Mouse (Mus musculus): ENCODE data around the gene Sf3b1. TPM values are rescaled to one million over a fixed set of nuclear protein-coding genes. Genes with fewer than 3 reads are reported as not detected.

Gene Sf3b1
- polyA plus RNA-seq, 1 experiment from 2014 or later: 327 TPM

Other genes starting within 250 kb of the Sf3b1 start
- 7.4 and 8.5 TPM in 2 replicates for gene Ankrd44, start 101.1 kb downstream of the Sf3b1 start, polyA plus RNA-seq (2015; fragmentation: Nextera tagmentation; extraction: Ambion mirVana)
- gene Coq10b, start 25.3 kb upstream of the Sf3b1 start, polyA plus RNA-seq (2015; fragmentation: Nextera tagmentation; extraction: Ambion mirVana): 16.7 and 17.8 TPM in 2 replicates
- gene Hspe1, start 60.7 kb upstream of the Sf3b1 start, polyA plus RNA-seq (2015; fragmentation: Nextera tagmentation; extraction: Ambion mirVana): 753 and 881 TPM in 2 replicates
- gene Hspd1, start 60.8 kb upstream of the Sf3b1 start, polyA plus RNA-seq (2015; fragmentation: Nextera tagmentation; extraction: Ambion mirVana): 702 and 739 TPM in 2 replicates
- 143 and 152 TPM in 2 replicates for gene Mob4, start 103.8 kb upstream of the Sf3b1 start, polyA plus RNA-seq (2015; fragmentation: Nextera tagmentation; extraction: Ambion mirVana)
- gene Rftn2, start 199.3 kb upstream of the Sf3b1 start, polyA plus RNA-seq (2015; fragmentation: Nextera tagmentation; extraction: Ambion mirVana): 8.5 and 9.8 TPM in 2 replicates
- gene Mars2, start 209.7 kb upstream of the Sf3b1 start, polyA plus RNA-seq (2015; fragmentation: Nextera tagmentation; extraction: Ambion mirVana): 5.2 and 5.3 TPM in 2 replicates

All from intestine, embryonic 15.5 days (tissue).